Mouse (Mus musculus) gastrocnemius, adult 2 months (tissue): ENCODE results near the gene Rbm47. TPM values are rescaled to one million over a fixed set of nuclear protein-coding genes. Genes with fewer than 3 reads are reported as not detected.
A peak's percentile ranks its signal among the peaks of the same experiment; 100 is the strongest.

Source experiments
- DNase-seq: peaks from one replicate; pipeline ENCODE4 v3.0.0; 2022
- H3K27ac ChIP-seq: fragments of 200-600 bp; 2 replicates; pipeline ENCODE4 v1.8.1; 2022; ENCODE audit warnings: mild to moderate bottlenecking
- H3K4me3 ChIP-seq: fragments of 200-600 bp; 2 replicates; pipeline ENCODE4 v1.8.1; 2022; ENCODE audit warnings: mild to moderate bottlenecking, moderate library complexity
- CTCF ChIP-seq: fragments of 200-600 bp; IDR thresholded peaks from 2 replicates; pipeline ENCODE4 v1.8.1; 2022; ENCODE audit warnings: antibody characterized with exemption, mild to moderate bottlenecking, moderate library complexity
- intact Hi-C: fragments of 180-260 bp; cut with DNase I; formaldehyde crosslinking; loops from one replicate; pipeline ENCODE4 v1.15.1; 2025
- total RNA-seq, 2 experiments: library from RNA; stranded (reverse); gene quantifications; 2 replicates each; pipeline ENCODE4 v1.2.3; 2021

Rbm47 gene
- total RNA-seq, 2 experiments from 2014 or later = 0.64 to 0.66 TPM

DNA sequence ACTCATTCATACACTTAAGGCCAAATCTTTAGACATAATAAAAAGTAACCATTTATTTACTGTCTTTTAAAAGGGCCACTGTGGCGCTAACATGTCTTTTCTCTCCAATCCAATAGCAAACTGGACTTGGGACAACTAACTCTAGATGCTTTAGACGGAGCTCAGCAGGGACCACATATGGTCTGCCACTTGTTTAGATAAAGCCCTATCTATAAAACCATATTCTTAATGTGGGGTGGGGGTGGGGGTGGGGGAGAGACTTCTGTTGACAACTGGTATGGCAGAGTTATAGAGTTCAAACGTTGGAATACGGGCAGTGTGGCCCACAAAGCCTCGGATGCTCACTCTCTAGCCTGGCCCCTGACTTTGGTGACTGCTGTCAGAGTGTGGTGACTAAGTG lies 141.2 kb downstream of the Rbm47 start:
- TF ChIP-seq CTCF = no peak
- no peak for DNase-seq
- intact Hi-C loops = no loop called here
- no peak overlapping the region for H3K4me3 ChIP-seq
- H3K27ac ChIP-seq = no peak overlapping the region

DNA sequence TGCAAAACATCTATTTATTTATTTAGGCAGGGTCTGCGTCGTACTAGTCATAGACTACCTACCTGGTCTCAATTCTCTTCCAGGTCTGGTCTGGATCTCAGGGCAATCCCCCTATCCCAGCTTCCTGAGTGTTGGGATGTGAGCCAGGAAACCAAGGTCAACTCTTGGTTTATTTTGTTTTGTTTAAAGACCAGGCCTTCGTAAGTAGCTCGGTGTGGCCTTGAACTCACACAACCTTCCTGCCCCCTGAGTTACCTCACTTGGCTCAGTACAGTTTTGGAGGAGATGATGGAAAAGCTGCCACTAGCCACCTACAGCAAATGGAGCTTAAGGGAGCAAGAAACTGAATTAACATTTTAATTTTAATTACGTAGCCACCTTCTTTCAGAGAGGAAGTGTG lies 144.7 kb downstream of the Rbm47 start:
- intact Hi-C loops = no loop called here
- no peak for TF ChIP-seq CTCF
- H3K4me3 ChIP-seq = no peak overlapping the region
- no peak for DNase-seq
- H3K27ac ChIP-seq = no peak overlapping the region

DNA sequence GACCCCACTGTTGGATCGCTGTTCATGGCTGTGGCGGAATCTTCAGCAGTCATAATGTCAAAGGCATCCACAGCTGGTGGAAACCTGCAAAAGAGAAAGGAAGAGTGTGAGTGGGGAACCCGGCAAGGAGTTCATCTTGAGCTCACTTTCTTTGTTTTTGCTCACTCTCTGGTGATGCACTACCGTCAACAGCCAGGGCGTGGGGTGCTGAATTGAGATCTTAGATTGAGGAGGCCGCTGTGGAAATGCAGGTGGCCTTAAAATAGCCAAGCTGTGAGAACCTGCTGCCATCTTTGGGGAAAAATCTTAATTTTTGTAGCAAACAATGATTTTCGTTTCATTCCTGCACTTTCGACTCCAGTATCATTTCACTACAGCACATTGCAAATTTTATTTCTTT lies 145.7 kb downstream of the Rbm47 start:
- intact Hi-C loops = no loop called here
- no peak overlapping the region for H3K4me3 ChIP-seq
- no peak for DNase-seq
- no peak overlapping the region for H3K27ac ChIP-seq
- TF ChIP-seq CTCF = no peak

DNA sequence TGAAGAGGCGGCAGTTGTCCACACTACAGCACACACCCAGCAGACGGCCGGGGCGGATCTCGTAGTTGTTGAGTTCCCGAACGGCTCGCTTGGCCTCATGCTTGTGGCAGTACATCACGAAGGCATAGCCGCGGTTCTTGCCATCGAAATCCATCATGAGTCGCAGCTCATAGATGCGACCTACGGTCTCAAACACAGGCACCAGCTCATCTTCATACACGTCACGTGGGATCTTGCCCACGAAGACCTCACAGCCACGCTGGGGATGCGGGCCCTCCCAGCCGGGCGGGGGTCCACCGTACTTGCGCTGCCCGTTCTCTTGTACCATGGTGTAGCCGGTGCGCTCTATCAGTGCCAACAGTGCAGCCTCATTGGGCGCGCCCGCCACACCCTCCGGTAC lies 146.1 kb downstream of the Rbm47 start:
- no peak overlapping the region for H3K27ac ChIP-seq
- no peak overlapping the region for H3K4me3 ChIP-seq
- no peak for TF ChIP-seq CTCF
- no peak for DNase-seq
- intact Hi-C loops = no loop called here

DNA sequence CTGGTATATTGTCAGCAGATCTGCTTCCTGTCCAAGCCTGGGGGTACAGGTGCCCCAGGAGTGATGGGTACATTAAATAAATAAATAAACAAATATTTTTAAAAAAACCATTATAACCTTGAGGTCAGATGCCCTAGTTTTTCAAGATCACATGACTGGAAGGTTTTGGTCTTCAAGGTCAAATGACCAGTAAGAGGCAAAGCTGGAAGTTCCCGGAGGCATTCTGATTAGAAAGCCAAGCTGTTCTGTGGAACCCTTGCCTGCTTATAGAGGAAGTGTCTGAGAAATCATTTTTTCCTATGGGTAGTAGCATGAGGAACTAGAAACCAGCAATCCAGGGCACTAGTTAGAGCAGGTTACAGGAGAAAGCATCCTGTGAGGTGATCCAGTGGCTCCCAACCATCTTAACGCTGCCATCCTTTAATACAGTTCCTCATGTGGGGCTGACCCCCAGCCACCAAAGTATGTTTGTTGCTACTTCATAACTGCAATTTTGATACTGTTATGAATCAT lies 157.4 kb downstream of the Rbm47 start:
- intact Hi-C loops = no loop called here
- DNase-seq = no peak
- no peak overlapping the region for H3K27ac ChIP-seq
- H3K4me3 ChIP-seq = no peak overlapping the region
- no peak for TF ChIP-seq CTCF

DNA sequence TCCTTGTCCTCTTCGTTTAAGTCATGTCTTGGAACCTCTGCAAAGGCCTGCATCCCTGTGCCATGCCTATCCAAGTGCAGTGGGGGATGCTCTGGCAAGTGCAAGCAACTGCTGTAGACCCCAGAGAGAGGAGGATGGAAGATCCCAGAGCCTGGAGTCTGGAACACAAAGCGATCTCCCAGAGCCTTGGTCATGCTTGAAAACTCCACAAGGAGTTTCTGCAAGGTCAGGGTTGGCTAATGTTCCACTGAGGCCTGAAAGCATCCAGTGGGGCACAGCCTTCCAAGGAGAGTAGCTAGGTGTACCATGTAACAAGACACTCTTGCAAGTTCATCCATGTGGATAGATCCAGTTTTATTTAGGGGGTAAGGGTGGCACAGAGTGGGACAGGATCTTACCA lies 158.5 kb downstream of the Rbm47 start:
- no peak for DNase-seq
- intact Hi-C loops = no loop called here
- H3K27ac ChIP-seq = no peak overlapping the region
- H3K4me3 ChIP-seq = no peak overlapping the region
- TF ChIP-seq CTCF = no peak

DNA sequence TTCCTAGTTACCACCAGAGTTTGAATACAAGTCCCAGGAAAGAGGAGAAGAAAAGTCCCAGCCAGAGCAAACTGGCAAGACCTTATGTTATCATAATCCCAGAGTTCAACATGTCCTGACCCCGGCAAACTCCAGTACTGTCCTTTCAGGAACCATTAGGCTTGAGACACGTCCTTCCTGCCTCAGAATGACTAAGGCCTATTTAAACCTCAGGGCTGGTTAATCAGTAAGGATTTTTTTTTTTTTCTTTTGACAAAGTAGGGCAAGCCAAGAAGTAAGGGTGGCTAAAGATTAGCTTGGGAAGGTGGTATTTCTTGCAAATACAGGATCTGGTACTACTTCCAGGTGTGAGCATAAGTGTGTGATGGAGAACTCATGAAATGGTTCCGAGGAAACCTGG lies 158.9 kb downstream of the Rbm47 start:
- intact Hi-C loops = no loop called here
- H3K27ac ChIP-seq = no peak overlapping the region
- no peak for DNase-seq
- no peak overlapping the region for H3K4me3 ChIP-seq
- no peak for TF ChIP-seq CTCF

DNA sequence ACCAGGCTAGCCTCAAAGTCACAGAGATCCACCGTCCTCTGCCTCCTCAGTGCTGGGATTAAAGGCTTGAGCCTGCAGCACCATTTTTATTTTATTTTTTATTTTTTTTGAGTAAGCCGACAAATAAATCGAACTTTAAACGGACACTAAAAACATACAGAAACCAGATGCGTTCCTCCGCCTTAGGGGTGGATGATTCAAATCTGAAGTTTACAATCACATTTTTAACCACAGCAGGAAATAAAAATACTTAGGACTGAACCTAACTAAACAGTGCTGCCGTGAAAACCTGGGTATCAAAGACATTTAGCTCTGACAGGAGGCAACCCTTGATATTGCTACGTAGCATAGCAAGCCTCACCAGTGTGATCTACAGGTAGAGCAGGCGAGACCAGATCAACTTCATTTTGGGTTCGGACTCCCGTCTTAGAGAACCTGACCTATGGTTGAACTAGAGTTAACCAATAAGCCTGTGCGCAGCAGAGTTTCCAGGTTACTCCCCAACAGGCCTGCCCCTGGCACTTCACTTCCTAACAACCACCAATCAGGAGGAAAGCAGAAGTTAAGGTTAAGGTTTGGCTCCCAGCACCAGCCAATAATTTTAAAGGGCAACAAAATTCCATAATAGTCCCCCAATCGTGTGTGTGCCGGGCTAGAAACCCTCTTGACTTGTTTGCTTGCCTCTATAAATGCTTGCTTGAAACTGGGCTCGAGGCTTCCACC lies 164.5 kb downstream of the Rbm47 start:
- no peak overlapping the region for H3K4me3 ChIP-seq
- no peak overlapping the region for H3K27ac ChIP-seq
- intact Hi-C loops = no loop called here
- no peak for TF ChIP-seq CTCF
- no peak for DNase-seq

DNA sequence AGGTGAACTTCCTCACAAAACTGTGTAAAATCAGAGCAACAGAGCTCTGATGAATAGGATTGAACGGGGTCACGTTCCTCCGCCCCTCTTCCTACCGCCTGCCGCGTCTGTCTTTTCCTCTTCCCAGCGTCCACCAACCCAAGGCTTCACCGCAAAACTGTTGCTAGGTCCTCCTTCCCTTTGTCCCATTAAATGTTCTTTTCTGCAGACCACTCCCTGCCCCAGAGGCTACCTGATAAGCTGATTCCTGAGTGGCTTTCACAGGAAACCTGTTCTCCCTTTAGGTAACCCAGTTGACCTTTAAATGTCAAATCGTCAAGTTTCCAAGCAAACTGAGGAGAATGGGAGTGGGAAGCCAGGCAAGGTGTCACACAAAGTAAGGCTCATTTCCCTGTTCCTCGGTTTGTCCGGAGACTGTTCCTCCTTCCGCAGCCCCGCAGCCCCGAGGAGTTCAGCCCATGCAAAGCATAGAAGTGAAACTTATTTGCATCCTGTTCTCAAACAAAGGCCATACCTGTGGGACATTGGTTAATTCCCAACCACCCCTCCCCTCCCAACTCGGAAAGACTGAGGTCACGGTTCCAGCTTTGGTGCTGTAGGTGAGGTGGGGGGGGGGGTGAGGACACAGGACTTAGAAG lies 167.8 kb downstream of the Rbm47 start:
- no peak overlapping the region for H3K27ac ChIP-seq
- intact Hi-C loops = no loop called here
- TF ChIP-seq CTCF = no peak

DNA sequence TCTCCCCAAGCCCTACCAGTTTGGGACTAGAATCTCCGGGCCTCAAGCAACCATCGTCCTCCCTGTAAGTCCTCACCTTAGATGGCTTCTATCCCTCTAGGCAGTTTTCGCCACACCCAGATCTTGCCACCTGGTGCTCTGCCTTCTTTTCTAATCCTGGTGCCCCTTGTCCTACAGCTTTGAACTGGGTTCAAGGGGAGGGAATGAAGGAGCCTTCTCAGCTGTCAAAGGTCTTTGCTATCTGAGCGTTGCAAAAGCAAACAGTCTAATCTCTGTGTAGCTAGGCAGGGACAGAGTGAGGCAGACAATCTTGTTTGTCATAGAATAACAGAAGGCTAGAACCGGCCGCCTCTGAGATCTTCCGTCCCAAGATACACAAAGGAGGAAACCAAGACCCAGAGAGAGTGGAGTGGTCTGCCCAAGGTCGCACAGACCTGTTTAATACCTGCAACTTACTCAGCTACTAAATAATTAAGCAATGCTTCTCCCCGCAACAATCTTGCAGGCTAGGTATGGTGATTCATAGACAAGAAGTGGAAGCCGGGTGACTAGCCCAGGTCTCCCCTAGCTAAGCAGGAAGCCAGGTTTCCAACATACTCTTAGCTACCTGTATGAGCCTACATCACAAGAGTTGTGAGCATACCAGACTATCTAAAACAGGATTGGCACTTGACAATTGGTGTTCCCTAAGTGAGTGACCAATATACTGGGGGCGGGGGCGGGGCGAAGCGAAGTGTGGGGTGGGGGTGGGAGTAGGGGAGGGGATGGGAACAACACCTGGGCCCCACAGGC lies 168.6 kb downstream of the Rbm47 start, which contains the start of gene 9130230L23Rik:
Gene 9130230L23Rik (minus strand): TSS at position 152 of the 792 bp plus-strand sequence.
- H3K27ac ChIP-seq = no peak within 1 kb of the TSS
- DNase-seq = no peak
- no peak for TF ChIP-seq CTCF
- intact Hi-C loops = no loop called here
- no peak within 1 kb of the TSS for H3K4me3 ChIP-seq

More for the DNA sequence above, 167.8 kb downstream of the Rbm47 start:
- no peak for DNase-seq
- H3K4me3 ChIP-seq = no peak overlapping the region

DNA sequence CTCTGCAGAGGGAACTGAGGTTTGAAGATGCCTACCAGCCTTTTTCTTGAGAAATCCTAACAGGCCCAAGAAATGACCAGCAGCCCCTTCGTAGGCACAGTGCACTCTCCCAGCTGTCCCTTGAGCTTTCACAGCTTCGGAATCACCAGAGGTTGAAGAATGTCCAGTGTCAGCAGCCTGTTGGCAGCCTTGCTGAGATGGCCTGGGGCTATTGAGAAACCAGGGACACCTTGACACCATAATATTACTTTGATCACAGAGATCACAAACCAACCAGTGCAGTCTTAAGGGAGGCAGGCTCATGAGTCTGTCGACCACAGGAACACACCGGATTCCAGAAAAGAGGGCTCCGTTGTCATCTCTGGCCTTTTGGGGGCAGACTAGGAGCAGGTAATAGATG lies 171.7 kb downstream of the Rbm47 start:
- intact Hi-C loops = no loop called here

DNA sequence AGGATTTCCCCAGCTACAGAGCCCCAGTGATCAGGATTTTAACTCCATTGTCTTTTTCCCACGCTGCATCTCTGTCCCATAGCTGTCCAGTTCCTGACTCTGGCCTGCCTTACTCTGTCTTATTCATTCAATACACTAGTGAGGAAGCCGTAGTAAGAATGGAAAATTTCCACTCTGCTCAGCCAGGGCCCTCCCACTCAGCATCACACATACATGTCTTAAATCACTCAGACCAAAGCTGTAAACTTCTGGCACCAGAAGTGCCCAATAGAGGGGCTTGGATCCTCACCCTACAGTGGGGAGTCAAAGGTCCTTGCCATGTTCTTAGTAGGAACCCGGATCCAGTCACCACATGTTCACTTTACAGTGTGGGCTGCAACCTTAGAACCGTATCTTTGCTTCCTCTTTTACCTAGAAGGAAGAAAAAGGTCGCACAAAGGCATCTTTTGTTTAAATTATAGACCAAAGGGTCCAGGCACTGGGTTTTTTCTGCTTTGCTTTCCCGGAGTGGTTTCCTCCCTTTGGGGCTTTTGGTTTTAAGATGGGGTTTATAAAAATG lies 172.3 kb downstream of the Rbm47 start:
- intact Hi-C loops = no loop called here
- Histone ChIP-seq H3K27ac (no peak overlapping the region), H3K4me3 (no peak overlapping the region)
- TF ChIP-seq CTCF = no peak
- no peak for DNase-seq

More for the DNA sequence above, 171.7 kb downstream of the Rbm47 start:
- no peak for DNase-seq
- Histone ChIP-seq H3K27ac (no peak overlapping the region), H3K4me3 (no peak overlapping the region)
- peak; percentile 10; the same call in 1 of the 2 replicates for TF ChIP-seq CTCF
